Mouse (Mus musculus): ENCODE measurements around the gene Olfr1496. TPM values are rescaled to one million over a fixed set of nuclear protein-coding genes. Genes with fewer than 3 reads are reported as not detected.
"Not testable (repeated sequence)": the region's sequence is repeated elsewhere in the genome, so short reads cannot be mapped to it uniquely, and the experiment has no call there.

Olfr1496 gene
- total RNA-seq (2021) = not detected
- long read RNA-seq, experiment 1 = 0 reads
- long read RNA-seq, experiment 2 = 0 reads

DNA sequence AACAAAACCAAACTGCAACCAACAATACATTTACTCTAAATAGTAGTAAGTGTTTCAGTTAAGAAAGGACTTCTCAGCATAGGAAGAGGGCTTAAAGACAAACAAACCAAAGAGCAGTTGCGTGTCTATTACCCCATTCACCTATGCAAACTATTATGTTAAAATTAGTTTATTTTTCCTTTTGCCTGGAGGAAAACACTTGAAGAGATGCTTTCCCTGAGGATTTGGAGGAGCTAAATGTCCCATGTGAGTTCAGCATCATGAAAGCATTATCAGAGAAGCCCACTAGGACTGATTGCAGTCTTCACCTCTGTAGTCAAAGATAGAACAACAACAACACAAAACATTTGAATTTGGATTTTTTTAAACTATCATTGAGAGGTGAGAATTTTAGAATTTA, at the start of gene Olfr1496:
Gene Olfr1496 (plus strand): TSS at position 301 of the 400 bp plus-strand sequence.
- DNase-seq (ENCODE audit: low spot score) = no peak

DNA sequence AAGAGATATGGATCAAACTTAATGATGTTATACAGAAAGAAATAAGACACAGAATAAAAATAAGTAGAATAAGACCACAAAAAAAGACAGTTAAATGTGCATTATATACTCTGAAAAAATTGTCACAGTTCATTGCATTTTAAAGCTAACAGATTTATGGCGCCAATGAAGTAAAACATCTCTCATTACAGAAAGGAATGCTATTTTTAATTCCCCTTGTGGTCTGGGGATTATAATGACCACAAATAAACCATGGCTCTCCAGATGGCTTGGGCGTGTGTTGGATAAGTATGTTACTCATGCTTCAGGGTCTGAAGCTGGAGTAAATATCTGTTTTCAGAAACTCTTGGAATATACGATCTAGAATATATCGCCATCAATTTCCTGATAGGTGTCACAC, 38.2 kb upstream of the Olfr1496 start, which contains the start of gene Olfr1494:
Gene Olfr1494 (plus strand): TSS at position 301 of the 400 bp plus-strand sequence.
- DNase-seq (ENCODE audit: low spot score) = no peak

DNA sequence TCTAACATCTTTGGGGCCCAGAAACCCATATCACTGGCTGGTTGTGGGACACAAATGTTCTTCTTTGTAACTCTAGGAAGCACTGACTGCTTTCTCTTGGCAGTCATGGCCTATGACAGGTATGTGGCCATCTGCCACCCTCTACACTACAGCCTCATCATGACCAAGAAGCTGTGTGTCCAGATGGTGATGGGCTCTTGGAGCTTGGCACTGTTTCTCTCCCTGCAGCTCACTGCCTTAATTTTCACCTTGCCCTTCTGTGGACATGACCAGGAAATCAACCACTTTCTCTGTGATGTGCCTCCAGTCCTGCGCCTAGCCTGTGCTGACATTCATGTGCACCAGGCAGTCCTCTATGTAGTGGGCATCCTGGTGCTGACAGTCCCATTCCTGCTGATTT, 28.3 kb upstream of the Olfr1496 start:
- no peak for DNase-seq (ENCODE audit: low spot score)

DNA sequence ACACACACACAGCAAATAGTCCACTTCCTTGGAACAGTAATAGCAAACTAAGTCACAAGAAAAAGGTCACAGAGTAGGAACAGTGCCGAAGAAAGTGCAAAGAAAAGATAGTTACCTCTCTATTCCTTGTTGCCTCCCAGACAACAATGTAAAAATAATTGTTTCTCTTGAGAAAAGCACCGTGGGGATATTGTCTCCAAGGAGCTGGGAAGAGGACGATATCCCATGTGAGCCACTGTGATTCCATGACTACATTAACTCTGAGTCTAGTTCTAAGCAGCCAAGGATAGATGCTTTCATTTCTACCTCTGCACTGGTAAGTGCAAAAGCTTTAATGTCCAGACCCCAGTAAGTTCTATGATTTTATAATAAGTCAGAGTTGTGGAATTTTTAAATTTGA, 13.4 kb upstream of the Olfr1496 start, which contains the start of gene Olfr1495:
Gene Olfr1495 (plus strand): TSS at position 301 of the 400 bp plus-strand sequence.
- no peak for DNase-seq (ENCODE audit: low spot score)

DNA sequence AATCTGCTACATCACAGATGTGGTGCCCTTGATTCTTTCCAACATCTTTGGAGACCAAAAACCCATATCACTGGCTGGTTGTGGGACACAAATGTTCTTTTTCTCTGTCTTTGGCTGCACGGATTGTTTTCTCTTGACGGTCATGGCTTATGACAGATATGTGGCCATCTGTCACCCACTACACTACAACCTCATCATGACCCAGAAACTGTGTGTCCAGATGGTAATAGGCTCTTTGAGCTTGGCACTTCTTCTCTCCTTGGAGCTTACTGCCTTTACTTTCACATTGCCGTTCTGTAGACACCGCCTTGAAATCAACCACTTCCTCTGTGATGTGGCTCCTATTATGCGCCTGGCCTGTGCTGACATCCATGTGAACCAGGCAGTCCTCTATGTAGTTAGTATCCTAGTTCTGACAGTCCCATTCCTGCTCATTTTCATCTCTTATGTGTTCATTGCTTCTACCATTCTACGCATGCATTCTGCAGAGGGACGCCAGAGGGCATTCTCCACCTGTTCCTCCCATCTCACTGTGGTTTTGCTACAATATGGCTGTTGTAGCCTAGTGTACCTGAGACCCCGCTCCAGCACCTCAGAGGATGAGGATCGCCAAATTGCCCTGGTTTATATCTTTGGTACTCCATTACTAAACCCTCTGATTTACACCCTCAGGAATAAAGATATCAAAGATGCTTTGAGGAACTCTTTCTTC, 9.0 kb upstream of the Olfr1496 start:
- DNase-seq (ENCODE audit: low spot score) = no peak

- no peak for DNase-seq (ENCODE audit: low spot score)
Observed at GRCm38 (mm10) chr19:13798102-13798501, 20.4 kb downstream of the Olfr1496 start, which contains the start of gene Olfr1497. Gene Olfr1497, minus strand, starts transcription at chr19:13798202.

DNA sequence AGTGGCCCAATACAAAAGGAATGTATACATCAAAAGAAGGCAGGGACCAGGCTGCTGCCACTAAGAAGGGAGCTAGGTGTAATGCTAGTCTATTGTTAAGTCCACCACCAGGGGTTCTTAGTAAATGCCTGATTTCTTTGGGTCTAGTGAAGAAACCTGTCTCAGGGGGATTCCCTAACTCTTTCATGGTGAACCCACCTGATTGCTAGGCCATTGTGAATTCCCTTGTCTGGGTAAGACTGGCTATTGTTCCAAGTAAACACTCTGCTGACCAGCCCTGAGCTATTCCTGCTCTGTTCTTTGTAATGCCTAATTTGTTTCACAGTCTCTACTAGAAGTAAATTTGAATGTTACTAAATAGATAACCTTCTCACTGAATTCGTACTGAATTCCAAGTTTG, 27.8 kb downstream of the Olfr1496 start:
- DNase-seq (ENCODE audit: low spot score) = not testable (repeated sequence)

DNA sequence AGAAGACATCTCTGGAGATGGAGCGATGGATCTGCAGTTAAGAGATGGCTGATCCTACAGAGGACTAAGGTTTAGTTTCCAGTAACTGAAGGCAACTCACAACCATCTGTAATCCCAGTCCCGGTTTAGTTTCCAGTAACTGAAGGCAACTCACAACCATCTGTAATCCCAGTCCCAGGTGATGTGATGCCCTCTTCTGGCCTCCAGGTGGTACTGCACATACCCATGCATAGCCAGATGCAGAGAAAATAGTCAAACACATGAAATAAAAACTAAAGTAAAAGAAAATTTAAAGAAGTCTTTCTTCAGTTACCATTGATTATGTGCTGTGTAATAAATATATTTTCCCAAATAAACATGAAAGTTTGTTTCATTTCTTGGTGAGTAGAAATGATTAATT, 35.1 kb downstream of the Olfr1496 start:
- DNase-seq (ENCODE audit: low spot score) = no peak

- DNase-seq (ENCODE audit: low spot score) = no peak
Observed at GRCm38 (mm10) chr19:13818827-13819226, 41.1 kb downstream of the Olfr1496 start.

GRCm38 (mm10) chr19:13819347-13819746, 41.7 kb downstream of the Olfr1496 start, which contains the start of gene Olfr1499:
Gene Olfr1499, minus strand, starts transcription at chr19:13819447.
- DNase-seq (ENCODE audit: low spot score) = no peak

- no peak for DNase-seq (ENCODE audit: low spot score)
Observed at GRCm38 (mm10) chr19:13820847-13821246, 43.2 kb downstream of the Olfr1496 start.

DNA sequence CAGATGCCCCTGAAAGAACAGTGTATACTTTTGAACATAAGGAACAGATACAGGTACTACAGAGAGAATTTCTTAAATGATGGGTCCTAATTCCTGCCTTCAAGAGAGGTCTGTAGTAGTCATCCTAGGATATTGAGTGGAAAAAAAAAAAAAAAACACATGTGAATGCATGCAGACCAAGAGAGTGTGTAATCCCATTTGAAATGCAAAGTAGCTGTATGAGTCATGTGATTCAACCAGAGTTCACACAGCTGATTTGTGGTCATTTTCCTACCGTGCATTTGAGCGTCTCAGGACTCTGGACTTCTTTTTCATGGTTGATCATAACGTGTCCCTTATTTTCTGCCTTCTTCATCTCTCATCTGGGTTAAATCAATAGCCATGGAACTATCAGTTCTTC, 50.8 kb downstream of the Olfr1496 start:
- no peak for DNase-seq (ENCODE audit: low spot score)

DNA sequence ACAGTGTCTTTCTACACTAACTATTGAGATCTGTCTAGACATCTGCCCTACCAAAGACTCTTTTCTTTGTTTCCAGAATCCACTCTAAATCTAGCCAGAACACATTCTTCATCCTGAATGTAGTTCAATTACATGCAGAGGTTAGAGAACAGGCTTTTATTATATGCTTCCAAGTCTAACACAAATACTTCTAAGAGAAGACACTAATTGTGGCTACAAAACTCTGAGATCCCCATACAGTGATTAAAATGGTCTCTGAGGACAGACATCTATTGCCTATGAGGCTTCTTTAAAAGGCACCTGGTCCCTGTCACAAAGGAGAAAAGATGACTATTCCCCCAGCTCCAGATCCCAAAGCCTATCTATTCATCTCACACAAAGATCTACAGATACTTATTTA, 52.7 kb downstream of the Olfr1496 start, which contains the start of gene Olfr1500:
Gene Olfr1500 (minus strand): TSS at position 101 of the 400 bp plus-strand sequence.
- no peak for DNase-seq (ENCODE audit: low spot score)

Other genes with a start within 250 kb of the Olfr1496 start
- not detected for gene Olfr1480, start 250.0 kb upstream of the Olfr1496 start, total RNA-seq (2021)
- gene Olfr1484, start 194.4 kb upstream of the Olfr1496 start, total RNA-seq (2021) = not detected
- not detected for gene Olfr1487, start 160.5 kb upstream of the Olfr1496 start, total RNA-seq (2021)
- not detected for gene Olfr1489, start 146.3 kb upstream of the Olfr1496 start, total RNA-seq (2021)
- not detected for gene Olfr1490, start 126.8 kb upstream of the Olfr1496 start, total RNA-seq (2021)
- not detected for gene Olfr1491, start 80.6 kb upstream of the Olfr1496 start, total RNA-seq (2021)
- not detected for gene Olfr1493-ps1, start 54.6 kb upstream of the Olfr1496 start, total RNA-seq (2021)
- not detected for gene Olfr1494, start 38.1 kb upstream of the Olfr1496 start, total RNA-seq (2021)
- gene Olfr1495, start 13.3 kb upstream of the Olfr1496 start, total RNA-seq (2021) = not detected
- not detected for gene Olfr1497, start 20.3 kb downstream of the Olfr1496 start, total RNA-seq (2021)
- not detected for gene Olfr1499, start 41.6 kb downstream of the Olfr1496 start, total RNA-seq (2021)
- not detected for gene Olfr1500, start 52.6 kb downstream of the Olfr1496 start, total RNA-seq (2021)
- gene Olfr1501, start 72.8 kb downstream of the Olfr1496 start, total RNA-seq (2021) = not detected
- not detected for gene Olfr1502, start 83.9 kb downstream of the Olfr1496 start, total RNA-seq (2021)
- gene Olfr1504, start 120.0 kb downstream of the Olfr1496 start, total RNA-seq (2021) = not detected
- not detected for gene Olfr1505, start 135.7 kb downstream of the Olfr1496 start, total RNA-seq (2021)